Mouse (Mus musculus) testis, adult 2 months (tissue): ENCODE results near the gene Gm20517.

Experiments used
- CTCF ChIP-seq: fragments of 200-500 bp; IDR thresholded peaks from 2 replicates; pipeline ENCODE4 v1.5.1; 2012; ENCODE audit warnings: low read depth, mild to moderate bottlenecking, inconsistent platforms, low read length, moderate library complexity; ENCODE audit not compliant: control insufficient read depth, insufficient read depth, insufficient replicate concordance
- POLR2A ChIP-seq: fragments of 200-500 bp; IDR thresholded peaks from 2 replicates; pipeline ENCODE4 v1.6.1; 2012; ENCODE audit warnings: low read depth, mild to moderate bottlenecking, inconsistent platforms, low read length, moderate library complexity; ENCODE audit not compliant: control insufficient read depth

DNA sequence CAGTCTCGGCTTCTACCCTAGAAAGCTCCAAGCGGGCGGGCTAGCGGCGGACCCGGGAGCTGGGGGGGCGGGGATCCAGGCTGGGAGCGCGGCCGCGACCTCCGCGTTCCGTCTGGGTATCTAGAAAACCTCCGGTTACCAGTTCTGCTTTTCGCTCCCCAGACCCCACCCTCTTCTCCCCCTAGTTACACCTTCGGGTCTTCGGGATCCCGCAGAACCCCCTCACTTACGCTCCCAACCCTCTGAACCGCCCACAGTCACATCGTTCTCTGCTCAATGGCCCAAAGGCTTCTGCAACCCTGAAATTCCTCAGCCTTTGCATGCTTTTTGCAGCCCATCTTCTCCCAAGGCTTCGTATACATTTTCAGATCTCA is 83.9 kb downstream of the Gm20517 start:
- TF ChIP-seq POLR2A (no peak), CTCF (no peak)
